Mouse (Mus musculus): Measurements from ENCODE around the gene Gm21903. TPM values are rescaled to one million over a fixed set of nuclear protein-coding genes. Genes with fewer than 3 reads are reported as not detected.

Gm21903 gene
- polyA plus RNA-seq, 1 experiment from 2014 or later = not detected

DNA sequence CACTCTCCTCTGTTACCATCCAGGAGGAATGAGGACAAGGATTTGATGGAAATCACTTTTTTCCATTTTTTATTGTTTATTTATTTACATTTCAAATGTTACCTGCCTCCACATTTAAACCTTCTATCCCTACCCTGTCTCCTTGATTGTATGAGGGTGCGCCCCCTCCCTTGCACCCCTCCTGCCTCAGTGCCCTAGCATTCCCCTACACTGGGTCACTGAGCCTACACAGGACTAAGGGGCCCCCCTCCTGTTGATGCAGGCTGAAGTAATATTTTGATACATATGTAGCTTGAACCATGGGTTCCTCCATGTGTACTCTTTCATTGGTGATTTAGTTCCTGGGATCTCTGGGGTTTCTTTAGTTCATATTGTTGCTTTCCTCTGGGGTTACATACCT is 33.3 kb downstream of the Gm21903 start:
- no peak for TF ChIP-seq EP300 (IDR thresholded peaks at IDR 0.05; ENCODE audit: low read depth)
- no peak for TF ChIP-seq CTCF (IDR thresholded peaks at IDR 0.05; ENCODE audit: low read depth)
- H3K4me1 ChIP-seq (ENCODE audit: insufficient read depth) = no peaks in the 10 kb centered on the region
- ATAC-seq = no peak

More for the DNA sequence above, 33.3 kb downstream of the Gm21903 start:
- 90% methylated on average over 1 of the region's 1 CpGs for WGBS (ENCODE audit: insufficient replicate concordance)
- no peaks in the 10 kb centered on the region for H3K9me3 ChIP-seq (ENCODE audit: low read length)
- H3K27me3 ChIP-seq (ENCODE audit: insufficient read depth, low read length) = no peaks in the 10 kb centered on the region
- no peak overlapping the region for H3K4me3 ChIP-seq (ENCODE audit: low read depth, low read length)
- no peak for DNase-seq
- H3K36me3 ChIP-seq (replicated peaks; ENCODE audit: insufficient read depth, low read length) = no peaks in the 10 kb centered on the region
- H3K27ac ChIP-seq (ENCODE audit: low read depth) = no peak overlapping the region
- no peak overlapping the region for H3K9ac ChIP-seq (replicated peaks)
- H3K4me2 ChIP-seq (ENCODE audit: low read depth, low read length) = no peak overlapping the region

Other genes starting within 250 kb of the Gm21903 start
- not detected in 2 replicates for gene Esp24, start 6.6 kb downstream of the Gm21903 start, polyA plus RNA-seq (2015; fragmentation: Nextera tagmentation; extraction: Ambion mirVana)
- not detected in 2 replicates for gene Esp23, start 33.7 kb upstream of the Gm21903 start, polyA plus RNA-seq (2015; fragmentation: Nextera tagmentation; extraction: Ambion mirVana)
- not detected in 2 replicates for gene Esp22, start 52.0 kb upstream of the Gm21903 start, polyA plus RNA-seq (2015; fragmentation: Nextera tagmentation; extraction: Ambion mirVana)